Mouse (Mus musculus): Measurements from ENCODE around the gene Fbxl17. TPM values are rescaled to one million over a fixed set of nuclear protein-coding genes. Genes with fewer than 3 reads are reported as not detected.

Gene Fbxl17
- total RNA-seq, 2 experiments from 2014 or later, result 32.5 to 33.9 TPM

GRCm38 (mm10) chr17:63178331-63178730 lies 321.5 kb downstream of the Fbxl17 start:
- intact Hi-C loops (cut with DNase I), result no loop called here
- DNase-seq, result no peak

- no peak for DNase-seq
- intact Hi-C loops (cut with DNase I), result no loop called here
Measured at GRCm38 (mm10) chr17:63176411-63176810, 323.4 kb downstream of the Fbxl17 start.

DNA sequence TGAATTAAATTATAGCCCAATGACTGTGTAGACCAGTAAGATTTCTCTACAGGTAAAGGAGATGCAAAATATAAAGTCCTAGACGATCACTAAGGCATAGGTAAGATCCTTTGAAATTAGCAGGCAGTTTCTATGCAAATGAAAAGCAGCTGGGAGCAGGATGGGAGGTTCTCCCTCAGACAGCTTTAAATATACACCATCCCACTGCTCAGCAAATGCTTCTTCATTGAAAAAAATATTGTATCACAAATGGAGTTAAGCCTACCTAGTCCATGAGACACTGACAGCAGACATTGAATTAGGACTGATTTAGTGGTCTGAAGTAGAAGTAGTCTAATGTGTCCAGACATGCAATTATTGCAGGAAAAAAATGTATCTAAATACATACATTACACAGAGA lies 327.1 kb downstream of the Fbxl17 start:
- intact Hi-C loops (cut with DNase I), result no loop called here
- DNase-seq, result no peak

DNA sequence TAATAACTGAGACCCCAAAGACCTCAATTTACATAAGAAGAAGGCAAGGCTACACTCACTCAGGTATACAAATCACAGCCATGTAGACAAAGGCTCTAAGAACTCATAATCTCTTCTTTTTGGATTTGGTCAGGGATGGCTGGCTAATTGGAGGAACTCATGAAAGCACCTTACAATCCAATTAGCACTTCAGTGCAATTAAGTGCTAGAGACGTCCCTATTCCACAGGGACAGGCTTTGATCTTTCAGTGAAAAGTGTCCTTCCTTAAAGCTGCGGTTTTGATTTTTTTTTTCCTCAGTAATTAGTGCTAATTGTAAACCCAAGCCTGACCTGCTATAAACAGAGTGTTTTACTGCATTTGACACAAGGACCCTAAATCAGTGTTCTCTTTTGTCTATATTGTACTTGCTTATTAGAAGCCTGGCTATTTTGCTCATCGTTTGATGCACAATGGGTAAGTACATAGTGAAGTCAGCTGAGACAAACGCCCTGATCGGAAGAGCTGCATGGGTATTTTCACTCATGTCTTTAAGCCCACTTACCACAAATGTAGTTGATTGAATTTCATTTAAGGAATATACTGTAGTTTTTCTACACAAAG lies 327.8 kb downstream of the Fbxl17 start:
- intact Hi-C loops (cut with DNase I), result no loop called here
- DNase-seq, result no peak

- intact Hi-C loops (cut with DNase I), result no loop called here
Measured at GRCm38 (mm10) chr17:63171264-63171663, 328.6 kb downstream of the Fbxl17 start.

DNA sequence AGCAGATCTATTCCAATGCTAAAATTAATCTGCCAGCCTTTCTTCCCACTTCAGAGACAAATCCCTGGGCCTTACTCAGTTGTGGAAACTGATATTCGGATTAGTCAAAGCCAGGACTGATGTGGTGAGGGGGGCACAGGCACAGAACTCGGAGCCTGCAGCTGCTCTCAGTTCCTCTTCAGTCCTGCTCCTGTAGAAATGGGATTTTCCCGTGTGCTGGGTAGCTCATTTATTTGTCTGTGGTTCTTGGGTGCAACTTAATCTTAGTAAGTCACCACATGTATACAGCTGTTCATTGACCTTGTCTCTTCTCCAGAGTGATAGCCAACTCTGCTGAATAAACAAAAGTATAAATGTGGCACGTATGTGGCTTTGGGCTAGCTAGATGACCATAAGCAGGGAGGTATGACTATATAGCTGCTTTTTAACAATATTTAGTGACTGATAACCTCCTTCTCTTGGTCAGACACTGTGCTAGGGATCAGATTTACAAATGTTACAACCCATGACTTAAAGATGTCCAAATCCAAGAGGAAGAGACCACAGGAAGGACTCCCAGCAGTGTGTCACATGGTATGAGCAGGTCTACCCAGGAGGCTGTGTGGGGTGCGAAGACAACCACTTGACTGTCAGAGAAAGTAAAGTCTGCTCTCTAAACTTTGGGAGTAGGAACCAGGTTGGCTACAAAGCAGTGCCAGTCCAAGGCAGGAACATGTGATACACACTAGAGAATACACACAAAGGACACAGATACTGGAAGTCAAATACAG lies 331.6 kb downstream of the Fbxl17 start:
- DNase-seq, result no peak
- intact Hi-C loops (cut with DNase I), result no loop called here

More at GRCm38 (mm10) chr17:63171264-63171663, 328.6 kb downstream of the Fbxl17 start:
- no peak for DNase-seq

DNA sequence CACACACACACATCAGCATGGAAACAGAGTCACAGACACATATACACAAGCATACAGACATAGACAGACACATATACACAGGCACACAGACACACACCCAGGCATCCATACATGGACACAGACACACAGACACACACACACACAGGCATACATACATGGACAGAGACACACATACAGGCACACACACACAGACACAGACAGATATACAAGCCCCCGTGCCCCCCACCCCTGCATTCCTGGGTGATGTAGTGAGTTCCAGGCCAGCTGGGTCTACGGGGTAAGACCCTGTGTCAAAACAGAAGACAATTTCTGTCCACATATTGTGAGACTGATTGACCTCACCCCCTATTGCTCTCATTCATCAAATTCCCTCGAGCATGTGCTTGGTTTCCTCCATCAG lies 332.6 kb downstream of the Fbxl17 start:
- intact Hi-C loops (cut with DNase I), result no loop called here
- no peak for DNase-seq

DNA sequence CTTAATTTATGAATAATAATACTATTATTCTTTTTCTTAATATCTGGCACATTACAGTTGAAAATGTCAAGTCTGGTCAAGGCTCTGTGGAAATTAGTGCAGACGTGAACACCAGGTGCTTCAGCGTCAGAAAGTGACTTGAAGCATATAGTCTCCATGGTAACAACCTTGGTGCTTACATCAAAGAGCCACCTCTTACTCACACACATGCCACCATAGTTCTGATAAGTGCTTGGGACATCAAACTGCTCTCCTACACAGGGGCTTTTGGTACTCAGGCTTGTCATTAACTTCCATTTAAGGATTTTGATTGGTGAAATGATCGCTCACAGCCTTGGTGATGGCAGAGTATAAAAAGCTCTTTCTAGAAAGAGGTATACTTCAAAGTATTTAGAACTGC lies 333.1 kb downstream of the Fbxl17 start:
- intact Hi-C loops (cut with DNase I), result no loop called here

GRCm38 (mm10) chr17:63165847-63166246 lies 334.0 kb downstream of the Fbxl17 start:
- intact Hi-C loops (cut with DNase I), result no loop called here

More for the DNA sequence above, 333.1 kb downstream of the Fbxl17 start:
- no peak for DNase-seq

DNA sequence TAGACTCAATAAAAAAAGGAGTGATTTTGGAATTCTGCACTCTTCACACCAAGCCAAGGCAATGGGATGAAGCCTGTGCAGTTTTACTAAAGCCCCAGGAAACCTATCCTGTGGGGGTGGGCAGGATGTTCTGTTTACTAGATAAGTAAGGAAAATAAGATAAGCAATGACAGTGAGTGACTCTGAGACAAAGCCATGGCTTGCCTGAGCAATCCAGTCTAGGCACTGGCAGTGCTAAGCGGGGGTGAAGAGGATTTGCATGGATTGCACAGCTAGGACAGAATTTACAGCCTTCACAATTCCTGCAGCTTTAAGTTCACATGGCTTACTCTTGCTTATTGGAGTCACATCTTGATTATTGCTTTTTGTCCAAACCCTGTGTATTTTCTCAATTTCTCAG lies 335.5 kb downstream of the Fbxl17 start:
- intact Hi-C loops (cut with DNase I), result no loop called here

More at GRCm38 (mm10) chr17:63165847-63166246, 334.0 kb downstream of the Fbxl17 start:
- no peak for DNase-seq

GRCm38 (mm10) chr17:63161953-63162352 lies 337.9 kb downstream of the Fbxl17 start:
- DNase-seq, result no peak
- intact Hi-C loops (cut with DNase I), result no loop called here

More for the DNA sequence above, 335.5 kb downstream of the Fbxl17 start:
- DNase-seq, result no peak

DNA sequence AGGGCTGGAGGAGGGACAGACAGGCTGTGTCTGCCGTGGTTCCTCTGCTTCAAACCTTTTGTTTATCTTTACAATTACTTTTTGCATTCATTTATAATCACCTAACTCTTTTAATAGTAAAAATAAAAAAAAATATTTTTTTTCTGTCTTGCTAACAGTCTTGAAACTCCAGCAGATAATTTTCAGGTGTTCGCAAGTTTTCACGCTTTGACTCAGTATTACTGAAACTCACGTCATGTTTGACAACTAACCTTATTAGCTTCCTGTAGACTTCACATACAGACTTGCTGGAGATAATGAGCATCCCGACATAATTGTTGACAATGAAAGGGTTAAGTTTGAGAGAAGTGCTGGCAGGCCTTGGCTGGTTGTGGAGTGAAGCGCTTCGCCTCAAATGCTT lies 340.6 kb downstream of the Fbxl17 start:
- intact Hi-C loops (cut with DNase I), result no loop called here

DNA sequence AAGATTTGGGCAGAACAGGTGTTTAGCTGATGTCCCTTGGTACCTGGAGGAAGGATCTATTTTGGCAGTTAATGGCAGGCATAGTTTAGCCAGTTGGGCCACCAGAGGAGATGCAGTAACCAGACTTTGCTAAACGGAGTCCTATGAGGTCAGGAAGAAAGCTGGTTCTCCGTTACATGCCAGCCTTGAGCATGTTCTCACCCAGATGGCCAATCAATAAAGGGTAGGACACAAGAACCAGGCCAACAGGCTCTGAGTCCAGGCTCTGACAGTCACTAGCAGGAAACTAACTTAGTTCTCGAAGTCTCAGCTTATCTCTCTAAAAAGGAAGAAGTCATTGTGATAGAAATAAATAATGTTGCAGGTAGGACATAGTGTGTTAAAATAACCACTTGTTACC lies 341.4 kb downstream of the Fbxl17 start:
- intact Hi-C loops (cut with DNase I), result no loop called here
- peak; percentile 18 to 20 for DNase-seq

More for the DNA sequence above, 340.6 kb downstream of the Fbxl17 start:
- no peak for DNase-seq

- no peak for DNase-seq
- intact Hi-C loops (cut with DNase I), result no loop called here
Measured at GRCm38 (mm10) chr17:63157906-63158305, 341.9 kb downstream of the Fbxl17 start.

- intact Hi-C loops (cut with DNase I), result no loop called here
- DNase-seq, result no peak
Measured at GRCm38 (mm10) chr17:63157019-63157418, 342.8 kb downstream of the Fbxl17 start.

DNA sequence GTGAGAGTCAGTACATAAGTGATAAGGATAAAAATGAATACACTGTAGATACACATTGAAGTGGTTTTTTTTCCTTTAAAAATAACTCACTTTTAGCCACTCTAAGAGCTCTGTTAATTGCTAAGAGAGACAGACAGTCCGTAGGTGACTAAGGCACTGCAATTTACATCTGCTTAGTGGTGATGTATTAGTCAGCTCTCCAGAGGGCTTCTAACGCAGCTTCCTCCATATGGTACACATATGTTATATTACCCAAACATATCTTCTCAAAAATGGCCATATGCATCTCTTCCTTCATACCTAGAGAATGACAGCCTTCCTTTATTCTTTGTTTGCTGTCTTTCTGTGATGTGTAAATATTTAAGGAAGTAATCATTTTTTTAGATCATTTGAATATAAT lies 353.3 kb downstream of the Fbxl17 start:
- intact Hi-C loops (cut with DNase I), result no loop called here
- no peak for DNase-seq

- intact Hi-C loops (cut with DNase I), result no loop called here
Measured at GRCm38 (mm10) chr17:63145751-63146491, 353.9 kb downstream of the Fbxl17 start.

GRCm38 (mm10) chr17:63145311-63145741 lies 354.5 kb downstream of the Fbxl17 start:
- intact Hi-C loops (cut with DNase I), result no loop called here
- no peak for DNase-seq

More at GRCm38 (mm10) chr17:63145751-63146491, 353.9 kb downstream of the Fbxl17 start:
- DNase-seq, result no peak

- intact Hi-C loops (cut with DNase I), result no loop called here
- no peak for DNase-seq
Measured at GRCm38 (mm10) chr17:63143825-63144224, 356.0 kb downstream of the Fbxl17 start.

DNA sequence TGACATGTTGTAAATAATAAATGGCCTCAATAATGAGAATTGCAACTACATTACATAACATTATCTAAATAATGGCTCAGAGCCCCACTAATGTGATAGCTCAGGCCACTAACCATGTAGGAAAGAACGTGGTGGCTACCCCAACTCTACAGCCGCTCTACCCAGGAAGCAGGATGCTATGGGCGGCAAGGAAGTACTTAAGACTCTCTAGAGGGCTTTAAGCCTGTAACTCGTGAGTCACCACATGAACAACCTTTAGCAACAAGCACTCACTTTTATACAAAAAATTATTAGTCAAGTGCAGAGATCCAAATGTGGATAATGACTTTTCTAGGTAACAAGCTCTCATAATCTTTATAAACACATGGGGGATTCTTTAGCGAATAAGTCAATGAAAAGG lies 365.0 kb downstream of the Fbxl17 start:
- no peak for DNase-seq
- intact Hi-C loops (cut with DNase I), result no loop called here

DNA sequence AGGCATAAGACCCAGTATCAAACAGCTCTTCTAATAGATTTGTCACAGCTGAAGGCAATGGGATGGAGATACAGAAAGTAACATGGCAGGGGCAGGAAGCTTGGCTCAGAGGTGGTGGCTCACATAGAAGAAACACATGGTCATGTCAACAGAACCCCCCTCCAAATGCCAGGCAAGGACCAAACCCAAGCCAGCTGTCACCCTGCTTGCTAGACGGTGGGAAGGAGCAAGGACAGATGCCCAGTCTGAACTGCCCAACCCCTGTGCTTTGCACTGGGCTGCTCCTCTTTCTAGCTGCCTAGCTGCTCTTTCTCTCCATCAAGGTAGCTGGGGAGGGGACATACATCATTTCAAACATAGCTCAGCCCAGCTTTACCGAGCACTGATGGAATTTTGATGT lies 377.4 kb downstream of the Fbxl17 start:
- intact Hi-C loops (cut with DNase I), result no loop called here
- DNase-seq, result no peak
